Mouse (Mus musculus): ENCODE data around the gene Hydin.
"Not testable (repeated sequence)": the region's sequence is repeated elsewhere in the genome, so short reads cannot be mapped to it uniquely, and the experiment has no call there.

Hydin gene

GRCm38 (mm10) chr8:110339447-110339846 is 72.7 kb downstream of the Hydin start:
- DNase-seq: no peak

GRCm38 (mm10) chr8:110340090-110340703 is 73.4 kb downstream of the Hydin start:
- DNase-seq: no peak

- DNase-seq: no peak
Measured at GRCm38 (mm10) chr8:110345697-110346394, 79.1 kb downstream of the Hydin start.

- no peak for DNase-seq
Measured at GRCm38 (mm10) chr8:110346915-110347314, 80.1 kb downstream of the Hydin start.

GRCm38 (mm10) chr8:110350725-110351124 is 83.9 kb downstream of the Hydin start:
- no peak for DNase-seq

- DNase-seq: no peak
Measured at GRCm38 (mm10) chr8:110351909-110352308, 85.1 kb downstream of the Hydin start.

GRCm38 (mm10) chr8:110362975-110363374 is 96.2 kb downstream of the Hydin start:
- no peak for DNase-seq

- no peak for DNase-seq
Measured at GRCm38 (mm10) chr8:110372836-110373235, 106.1 kb downstream of the Hydin start.

GRCm38 (mm10) chr8:110373695-110374094 is 106.9 kb downstream of the Hydin start:
- DNase-seq: no peak

- DNase-seq: no peak
Measured at GRCm38 (mm10) chr8:110382751-110383150, 116.0 kb downstream of the Hydin start.

- DNase-seq: not testable (repeated sequence)
Measured at GRCm38 (mm10) chr8:110384632-110385031, 117.9 kb downstream of the Hydin start.

GRCm38 (mm10) chr8:110395656-110396055 is 128.9 kb downstream of the Hydin start:
- DNase-seq: no peak

GRCm38 (mm10) chr8:110400536-110400935 is 133.8 kb downstream of the Hydin start:
- no peak for DNase-seq

- no peak for DNase-seq
Measured at GRCm38 (mm10) chr8:110402311-110402710, 135.5 kb downstream of the Hydin start.

- DNase-seq: no peak
Measured at GRCm38 (mm10) chr8:110404516-110404915, 137.7 kb downstream of the Hydin start.

GRCm38 (mm10) chr8:110415121-110415520 is 148.3 kb downstream of the Hydin start:
- DNase-seq: no peak

GRCm38 (mm10) chr8:110416931-110417330 is 150.2 kb downstream of the Hydin start:
- no peak for DNase-seq

- DNase-seq: no peak
Measured at GRCm38 (mm10) chr8:110417801-110418200, 151.0 kb downstream of the Hydin start.

- DNase-seq: no peak
Measured at GRCm38 (mm10) chr8:110419711-110420110, 152.9 kb downstream of the Hydin start.

- DNase-seq: no peak
Measured at GRCm38 (mm10) chr8:110420221-110420620, 153.4 kb downstream of the Hydin start.

- DNase-seq: no peak
Measured at GRCm38 (mm10) chr8:110424146-110424545, 157.4 kb downstream of the Hydin start.

GRCm38 (mm10) chr8:110431340-110431739 is 164.6 kb downstream of the Hydin start:
- DNase-seq: no peak

- no peak for DNase-seq
Measured at GRCm38 (mm10) chr8:110440528-110440927, 173.8 kb downstream of the Hydin start.

GRCm38 (mm10) chr8:110444276-110444675 is 177.5 kb downstream of the Hydin start:
- no peak for DNase-seq

GRCm38 (mm10) chr8:110450463-110450862 is 183.7 kb downstream of the Hydin start:
- DNase-seq: no peak

Data from thymus, adult 18-20 months (tissue).